Mouse (Mus musculus): Measurements from ENCODE around the gene Defb48. TPM values are rescaled to one million over a fixed set of nuclear protein-coding genes. Genes with fewer than 3 reads are reported as not detected.

Gene Defb48
- polyA plus RNA-seq (2012; ENCODE audit: insufficient read depth, insufficient read length, low replicate concordance, missing spikeins), result not detected in 2 replicates

DNA sequence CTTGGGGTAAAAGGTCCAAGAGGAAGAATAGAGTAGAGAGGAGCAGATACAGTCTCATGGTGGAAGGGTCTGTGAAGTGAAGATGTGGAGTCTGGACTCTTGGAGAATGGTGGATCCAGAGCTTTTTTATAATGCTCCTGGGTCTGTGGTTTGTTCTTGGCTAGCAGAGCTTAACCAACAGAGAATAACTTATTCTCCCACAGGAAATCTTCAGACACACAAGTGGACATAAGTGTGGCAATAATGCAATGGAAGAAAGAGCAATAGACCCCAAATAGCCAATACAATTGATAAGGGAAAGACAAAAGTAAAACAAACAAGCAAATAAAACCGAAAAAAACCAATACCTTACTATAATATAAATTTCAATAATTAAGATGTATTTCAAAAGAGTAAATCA is at the start of gene Defb48:
Gene Defb48 (minus strand): TSS at position 101 of the 400 bp plus-strand sequence.
- H3K4me1 ChIP-seq (ENCODE audit: control insufficient read depth, insufficient read depth, low read length), result no peaks in the 10 kb centered on the region
- TF ChIP-seq CTCF (IDR thresholded peaks at IDR 0.05; ENCODE audit: insufficient read depth, low read depth, low read length), result no peak
- TF ChIP-seq POLR2A (IDR thresholded peaks at IDR 0.05; ENCODE audit: insufficient read depth, low read depth, low read length), result no peak
- H3K27ac ChIP-seq (ENCODE audit: insufficient read depth, low read depth, low read length), result no peak within 1 kb of the TSS
- 93% methylated on average over 1 of the region's 1 CpGs for WGBS
- no peak within 1 kb of the TSS for H3K4me3 ChIP-seq (ENCODE audit: insufficient read depth, low read depth, low read length)

DNA sequence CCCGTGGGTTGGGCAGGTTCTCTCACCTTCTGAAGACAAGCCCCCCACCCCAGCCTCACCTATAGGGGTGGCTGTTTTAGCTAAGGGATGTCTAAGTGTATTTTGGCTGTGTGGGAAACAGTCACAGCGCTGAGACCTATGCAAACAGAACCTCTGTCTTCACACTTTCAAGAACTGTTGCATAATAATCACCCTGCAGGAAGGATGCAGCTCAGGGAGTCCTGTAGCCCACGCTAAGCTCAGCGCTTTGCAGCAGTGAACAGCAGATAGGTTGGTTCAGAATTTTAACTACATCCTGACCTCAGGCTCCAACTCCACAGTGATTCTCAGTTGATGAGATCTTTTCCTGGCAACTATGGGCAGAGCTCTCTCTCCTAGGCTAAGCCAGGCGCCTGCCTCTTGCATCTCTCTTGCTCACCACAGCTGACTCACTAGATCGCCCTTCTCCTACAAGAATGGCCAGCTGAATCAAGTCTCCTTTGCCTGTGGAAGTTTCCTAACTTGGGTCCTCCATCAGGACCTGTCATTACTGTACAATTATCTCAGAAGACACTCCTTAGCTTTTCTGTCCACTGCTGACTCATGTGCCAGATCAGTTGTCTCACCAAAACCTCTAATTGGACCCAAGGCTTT is 36.3 kb upstream of the Defb48 start:
- H3K4me3 ChIP-seq (ENCODE audit: insufficient read depth, low read depth, low read length), result no peak overlapping the region
- 0 out of 2 replicates have a peak, but pooled peaks cover 5% of the 10 kb centered on the region for H3K4me1 ChIP-seq (ENCODE audit: control insufficient read depth, insufficient read depth, low read length)
- WGBS, result 45% methylated on average over 6 of the region's 6 CpGs
- no peak for TF ChIP-seq POLR2A (IDR thresholded peaks at IDR 0.05; ENCODE audit: insufficient read depth, low read depth, low read length)
- TF ChIP-seq CTCF (IDR thresholded peaks at IDR 0.05; ENCODE audit: insufficient read depth, low read depth, low read length), result no peak
- H3K27ac ChIP-seq (ENCODE audit: insufficient read depth, low read depth, low read length), result no peak overlapping the region

DNA sequence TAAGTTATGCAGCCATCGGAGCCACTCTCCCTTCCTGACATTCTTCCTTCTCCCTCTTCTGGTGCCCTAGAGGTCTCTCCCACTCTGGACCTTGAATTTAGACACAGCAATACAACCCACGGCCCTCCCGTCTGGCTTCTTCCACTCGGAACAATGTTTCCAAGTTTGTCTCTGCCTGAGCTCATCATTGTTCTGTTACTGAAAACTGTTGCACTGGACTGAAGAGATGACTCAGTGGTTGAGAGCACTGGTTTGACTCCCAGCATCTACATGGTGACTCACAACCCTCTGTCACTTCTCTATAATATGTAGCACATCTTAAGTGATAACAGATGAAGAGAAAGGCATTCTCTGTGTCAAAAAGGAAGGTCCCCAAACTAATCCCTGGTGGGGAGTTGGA is 30.4 kb upstream of the Defb48 start:
- 63% methylated on average over 4 of the region's 4 CpGs for WGBS
- H3K4me3 ChIP-seq (ENCODE audit: insufficient read depth, low read depth, low read length), result no peak overlapping the region
- H3K27ac ChIP-seq (ENCODE audit: insufficient read depth, low read depth, low read length), result no peak overlapping the region
- no peaks in the 10 kb centered on the region for H3K4me1 ChIP-seq (ENCODE audit: control insufficient read depth, insufficient read depth, low read length)
- TF ChIP-seq POLR2A (IDR thresholded peaks at IDR 0.05; ENCODE audit: insufficient read depth, low read depth, low read length), result no peak
- no peak for TF ChIP-seq CTCF (IDR thresholded peaks at IDR 0.05; ENCODE audit: insufficient read depth, low read depth, low read length)

DNA sequence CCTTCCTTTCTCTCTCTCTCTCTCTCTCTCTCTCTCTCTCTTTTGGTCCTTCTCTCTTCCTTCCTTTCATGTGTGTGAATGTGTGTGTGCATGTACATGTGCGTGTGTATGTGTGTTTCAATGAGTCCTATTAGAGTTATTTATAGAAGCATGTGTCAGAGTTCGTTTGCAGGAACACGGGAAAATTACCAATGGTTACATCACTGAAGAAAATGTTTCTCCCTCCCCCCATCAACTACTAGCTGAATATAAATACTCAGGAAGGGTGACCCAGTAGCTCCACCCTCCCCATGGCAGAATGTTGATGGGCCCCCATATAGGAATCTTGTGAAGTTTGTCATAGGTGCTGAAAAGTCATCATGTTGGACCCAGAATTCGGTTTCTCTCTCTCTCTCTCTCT is 28.8 kb upstream of the Defb48 start:
- Histone ChIP-seq H3K27ac (ENCODE audit: insufficient read depth, low read depth, low read length) (no peak overlapping the region), H3K4me3 (ENCODE audit: insufficient read depth, low read depth, low read length) (no peak overlapping the region), H3K4me1 (ENCODE audit: control insufficient read depth, insufficient read depth, low read length) (no peaks in the 10 kb centered on the region)
- 62% methylated on average over 4 of the region's 4 CpGs for WGBS
- no peak for TF ChIP-seq POLR2A (IDR thresholded peaks at IDR 0.05; ENCODE audit: insufficient read depth, low read depth, low read length)
- no peak for TF ChIP-seq CTCF (IDR thresholded peaks at IDR 0.05; ENCODE audit: insufficient read depth, low read depth, low read length)

DNA sequence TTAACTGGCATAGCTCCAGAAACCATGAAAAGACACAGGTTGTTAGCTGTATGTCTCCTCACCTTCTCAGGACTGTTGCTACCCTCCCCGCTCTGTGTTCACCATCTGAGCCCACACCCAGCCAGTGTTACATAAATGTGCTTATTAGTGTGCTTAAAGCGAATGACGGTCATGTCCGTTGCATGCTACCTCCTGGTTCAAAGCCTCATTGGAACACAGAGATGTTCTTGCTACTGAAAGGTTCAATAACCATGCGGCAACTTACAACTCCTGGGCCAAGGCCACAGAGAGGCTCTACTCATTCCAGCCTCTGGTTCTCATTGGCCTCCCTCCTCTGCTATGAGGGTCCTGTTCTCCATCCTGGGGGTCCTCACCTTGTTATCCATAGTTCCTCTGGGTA is 27.2 kb upstream of the Defb48 start, which contains the start of gene Defb43:
Gene Defb43 (plus strand): TSS at position 301 of the 400 bp plus-strand sequence.
- H3K4me3 ChIP-seq (ENCODE audit: insufficient read depth, low read depth, low read length), result no peak within 1 kb of the TSS
- H3K27ac ChIP-seq (ENCODE audit: insufficient read depth, low read depth, low read length), result no peak within 1 kb of the TSS
- H3K4me1 ChIP-seq (ENCODE audit: control insufficient read depth, insufficient read depth, low read length), result no peaks in the 10 kb centered on the region
- TF ChIP-seq POLR2A (IDR thresholded peaks at IDR 0.05; ENCODE audit: insufficient read depth, low read depth, low read length) (no peak), CTCF (IDR thresholded peaks at IDR 0.05; ENCODE audit: insufficient read depth, low read depth, low read length) (no peak)
- WGBS, result 97% methylated on average over 5 of the region's 5 CpGs

DNA sequence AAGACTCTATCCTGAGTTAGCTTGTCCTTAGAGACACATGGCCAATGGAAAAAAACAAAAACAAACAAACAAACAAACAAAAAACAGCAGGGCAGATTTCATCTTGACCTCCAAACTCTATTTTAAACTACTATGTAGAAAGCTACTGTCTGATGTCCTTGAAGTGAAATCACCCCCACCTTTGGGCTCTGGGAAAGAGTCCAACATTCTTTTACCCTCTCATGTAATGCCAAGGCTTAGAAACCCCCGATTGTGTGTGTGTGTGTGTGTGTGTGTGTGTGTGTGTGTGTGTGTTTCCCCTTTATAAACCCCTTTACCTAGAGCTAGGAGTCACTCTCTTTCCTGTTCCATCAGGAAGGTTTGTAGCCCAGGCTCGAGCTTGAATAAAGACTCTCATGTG is 18.3 kb upstream of the Defb48 start:
- no peak for TF ChIP-seq CTCF (IDR thresholded peaks at IDR 0.05; ENCODE audit: insufficient read depth, low read depth, low read length)
- TF ChIP-seq POLR2A (IDR thresholded peaks at IDR 0.05; ENCODE audit: insufficient read depth, low read depth, low read length), result no peak
- 40% methylated on average over 2 of the region's 2 CpGs for WGBS
- H3K4me3 ChIP-seq (ENCODE audit: insufficient read depth, low read depth, low read length), result no peak overlapping the region
- H3K4me1 ChIP-seq (ENCODE audit: control insufficient read depth, insufficient read depth, low read length), result no peaks in the 10 kb centered on the region
- no peak overlapping the region for H3K27ac ChIP-seq (ENCODE audit: insufficient read depth, low read depth, low read length)

DNA sequence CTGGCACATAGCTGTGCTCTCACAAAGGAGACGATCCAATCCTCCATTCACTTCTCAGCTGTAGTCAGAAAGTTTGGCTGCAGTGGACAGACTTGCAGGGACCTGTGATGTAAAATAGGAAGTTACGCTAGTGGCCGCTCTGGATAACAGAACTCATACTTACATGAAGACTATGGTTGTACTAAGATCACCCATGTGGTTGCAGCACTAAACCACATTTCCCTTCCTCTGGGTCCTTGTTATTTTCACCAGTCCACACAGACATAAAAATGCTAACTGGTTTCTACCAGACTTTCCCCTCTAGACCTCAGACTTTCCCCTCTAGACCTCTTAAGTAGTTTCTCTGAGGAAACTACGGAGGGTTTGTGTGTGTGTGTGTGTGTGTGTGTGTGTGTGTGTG is 14.7 kb upstream of the Defb48 start:
- H3K27ac ChIP-seq (ENCODE audit: insufficient read depth, low read depth, low read length), result no peak overlapping the region
- H3K4me1 ChIP-seq (ENCODE audit: control insufficient read depth, insufficient read depth, low read length), result no peaks in the 10 kb centered on the region
- H3K4me3 ChIP-seq (ENCODE audit: insufficient read depth, low read depth, low read length), result no peak overlapping the region
- 92% methylated on average over 4 of the region's 4 CpGs for WGBS
- TF ChIP-seq CTCF (IDR thresholded peaks at IDR 0.05; ENCODE audit: insufficient read depth, low read depth, low read length) (no peak), POLR2A (IDR thresholded peaks at IDR 0.05; ENCODE audit: insufficient read depth, low read depth, low read length) (no peak)

DNA sequence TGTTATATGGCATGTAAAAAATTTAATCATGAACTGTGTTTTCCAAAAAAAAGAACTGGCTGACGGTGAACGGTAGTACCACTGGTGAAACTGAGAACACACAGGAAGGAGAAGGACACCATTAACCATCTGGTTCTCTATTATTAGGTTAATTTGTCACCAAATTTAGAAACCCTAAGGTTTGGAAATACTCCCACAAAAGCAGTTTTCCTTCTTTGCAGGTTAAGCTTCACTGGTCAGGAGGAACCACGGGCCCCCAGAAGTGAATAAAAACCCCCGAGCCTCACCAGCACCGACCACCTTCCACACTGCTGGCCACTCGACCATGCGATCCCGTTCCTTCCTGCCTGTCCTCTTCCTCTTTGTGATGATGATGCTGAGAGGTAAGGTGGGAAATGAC is 13.5 kb upstream of the Defb48 start, which contains the start of gene Defb47:
Gene Defb47 (plus strand): TSS at position 301 of the 400 bp plus-strand sequence.
- Histone ChIP-seq H3K4me1 (ENCODE audit: control insufficient read depth, insufficient read depth, low read length) (no peaks in the 10 kb centered on the region), H3K4me3 (ENCODE audit: insufficient read depth, low read depth, low read length) (no peak within 1 kb of the TSS), H3K27ac (ENCODE audit: insufficient read depth, low read depth, low read length) (no peak within 1 kb of the TSS)
- TF ChIP-seq CTCF (IDR thresholded peaks at IDR 0.05; ENCODE audit: insufficient read depth, low read depth, low read length), result no peak
- no peak for TF ChIP-seq POLR2A (IDR thresholded peaks at IDR 0.05; ENCODE audit: insufficient read depth, low read depth, low read length)
- 77% methylated on average over 8 of the region's 8 CpGs for WGBS

DNA sequence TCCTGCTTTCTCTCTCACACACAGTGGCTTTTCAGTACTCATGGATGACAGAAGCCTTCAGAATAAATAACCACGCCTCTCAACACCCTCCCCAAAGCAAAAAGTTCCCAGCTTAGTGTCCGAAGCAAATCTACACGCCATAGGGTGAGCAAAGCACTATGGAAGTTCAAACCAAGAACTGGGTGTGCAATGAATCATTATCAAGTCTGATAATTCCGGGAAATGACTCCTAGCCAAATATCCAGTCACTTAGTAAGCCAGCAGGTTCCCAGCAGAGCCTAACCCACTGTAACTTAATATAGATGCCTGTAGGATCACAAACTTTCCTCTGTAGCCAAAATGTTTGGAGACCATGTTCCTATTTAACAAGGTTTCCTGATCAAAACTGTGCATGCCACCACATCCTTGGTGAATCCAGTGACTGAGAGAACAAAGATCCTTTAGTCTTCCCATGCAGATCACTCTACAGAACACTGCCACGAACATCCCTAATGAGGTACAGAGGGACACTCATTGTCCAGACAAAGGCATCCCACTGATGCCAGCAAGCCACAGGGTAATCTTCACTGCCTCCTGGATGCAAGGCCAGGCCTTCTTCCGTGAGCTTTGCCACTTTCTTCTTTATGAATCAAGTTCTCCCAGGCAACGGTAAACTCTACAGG is 7.7 kb upstream of the Defb48 start:
- TF ChIP-seq CTCF (IDR thresholded peaks at IDR 0.05; ENCODE audit: insufficient read depth, low read depth, low read length), result no peak
- TF ChIP-seq POLR2A (IDR thresholded peaks at IDR 0.05; ENCODE audit: insufficient read depth, low read depth, low read length), result no peak
- H3K27ac ChIP-seq (ENCODE audit: insufficient read depth, low read depth, low read length), result no peak overlapping the region
- H3K4me1 ChIP-seq (ENCODE audit: control insufficient read depth, insufficient read depth, low read length), result no peaks in the 10 kb centered on the region
- 75% methylated on average over 7 of the region's 7 CpGs for WGBS
- no peak overlapping the region for H3K4me3 ChIP-seq (ENCODE audit: insufficient read depth, low read depth, low read length)

Measured in olfactory bulb, adult 2 months (tissue).